Mouse (Mus musculus) liver, adult 2 months (tissue): Measurements from ENCODE around the gene Dapk3.

Experiments used
- CTCF ChIP-seq: fragments of 200-500 bp; IDR thresholded peaks from 2 replicates; pipeline ENCODE4 v1.5.1; 2011; ENCODE audit warnings: low read depth, low read length, control low read depth
- POLR2A ChIP-seq: fragments of 200-500 bp; IDR thresholded peaks from 2 replicates; pipeline ENCODE4 v1.6.1; 2011; ENCODE audit warnings: low read length, control low read depth; ENCODE audit not compliant: insufficient read depth; ENCODE audit errors: extremely low read depth

DNA sequence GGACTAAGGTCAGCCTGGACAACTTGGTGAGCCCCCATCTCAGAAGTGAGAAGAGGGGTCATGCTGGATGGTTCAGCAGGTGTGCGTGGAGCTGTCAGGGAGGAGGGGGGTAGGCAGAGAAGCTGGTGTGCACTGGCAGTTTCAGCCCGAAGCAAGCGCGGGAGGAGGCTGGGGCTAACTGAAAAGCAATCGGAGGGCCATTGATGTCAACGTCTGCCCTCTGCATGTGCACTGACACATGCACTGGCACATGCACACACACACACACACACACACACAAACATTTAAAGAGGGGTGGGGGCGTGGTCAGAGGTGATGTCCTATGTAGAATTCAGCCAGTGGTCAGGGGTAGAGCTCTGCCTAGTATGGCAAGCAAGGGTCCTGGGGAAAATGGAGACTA is 48.6 kb downstream of the Dapk3 start:
- TF ChIP-seq POLR2A: no peak
- TF ChIP-seq CTCF: no peak
